Mouse (Mus musculus): ENCODE results near the gene 3110040N11Rik. TPM values are rescaled to one million over a fixed set of nuclear protein-coding genes. Genes with fewer than 3 reads are reported as not detected.
A peak's percentile ranks its signal among the peaks of the same experiment; 100 is the strongest.

The 3110040N11Rik gene
- polyA plus RNA-seq, 1 experiment from 2014 or later, result 58.4 TPM

DNA sequence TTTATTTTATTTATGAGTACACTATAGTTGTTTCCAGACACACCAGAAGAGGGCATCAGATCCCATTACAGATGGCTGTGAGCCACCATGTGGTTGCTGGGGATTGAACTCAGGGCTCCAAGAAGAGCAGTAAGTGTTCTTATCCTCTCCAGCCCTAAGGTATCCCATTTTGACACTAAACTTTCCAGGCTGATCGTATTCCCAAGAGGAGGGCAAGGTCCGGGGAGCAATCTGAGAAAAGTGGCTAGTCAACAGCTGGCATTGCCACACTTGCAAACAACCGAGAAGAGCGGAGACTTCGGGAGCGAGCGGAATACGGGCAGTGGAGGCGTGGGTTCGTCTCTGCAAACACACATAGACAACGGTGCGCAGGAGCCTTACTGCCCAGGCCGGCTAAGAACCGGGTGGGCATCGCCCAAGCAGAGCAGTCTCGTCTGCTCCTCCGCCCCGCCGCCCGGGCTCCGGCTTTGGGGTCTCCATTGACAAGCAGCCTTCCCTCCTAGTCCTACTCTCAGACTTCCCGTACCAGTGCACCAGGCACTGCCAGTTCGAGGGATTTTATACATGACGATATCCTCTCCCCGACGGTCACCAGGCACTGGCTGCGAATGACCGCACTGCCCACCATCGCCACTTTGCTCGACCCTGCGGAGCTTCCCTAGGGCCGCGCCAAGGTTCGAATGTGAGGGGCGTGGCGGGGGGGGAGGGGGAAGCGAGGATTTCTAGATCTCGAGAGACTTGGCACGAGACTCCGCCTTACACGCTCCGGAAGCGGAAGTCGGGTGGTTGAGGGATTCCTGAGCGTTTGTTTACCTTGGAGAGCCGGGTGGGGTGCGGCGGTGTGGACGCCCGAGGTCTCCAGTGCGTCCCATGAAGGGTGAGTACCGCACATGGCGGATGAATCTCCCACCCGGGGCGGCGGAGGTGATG, 26.8 kb downstream of the 3110040N11Rik start, which contains the start of gene Ramac:
TSS of gene Ramac (plus strand) at position 746 of the 930 bp plus-strand sequence.
- Histone ChIP-seq H3K36me3 (ENCODE audit: control insufficient read depth, insufficient read depth, low read length) (no peaks in the 10 kb centered on the region), H3K9me3 (ENCODE audit: control insufficient read depth, low read length) (no peaks in the 10 kb centered on the region), H3K4me3 (ENCODE audit: low read depth, low read length) (peak within 1 kb of the TSS; percentile 76), H3K4me1 (ENCODE audit: control insufficient read depth, insufficient read depth, low read length) (0 out of 2 replicates have a peak, but pooled peaks cover 3% of the 10 kb centered on the region), H3K9ac (ENCODE audit: low read length) (peak within 1 kb of the TSS; percentile 88), H3K27ac (replicated peaks; ENCODE audit: low read depth, low read length) (peak within 1 kb of the TSS; percentile 77), H3K4me2 (ENCODE audit: low read depth, severe bottlenecking) (peak within 1 kb of the TSS; percentile 96), H3K27me3 (ENCODE audit: control insufficient read depth, insufficient read depth, low read length) (no peaks in the 10 kb centered on the region)
- WGBS, result under 1% methylated on average over 56 of the region's 56 CpGs
- ATAC-seq (ENCODE audit: insufficient number of reproducible peaks, low FRiP score, low TSS enrichment, low read depth), result peak; percentile 93
- DNase-seq (ENCODE audit: low spot score), result peak; percentile 96

DNA sequence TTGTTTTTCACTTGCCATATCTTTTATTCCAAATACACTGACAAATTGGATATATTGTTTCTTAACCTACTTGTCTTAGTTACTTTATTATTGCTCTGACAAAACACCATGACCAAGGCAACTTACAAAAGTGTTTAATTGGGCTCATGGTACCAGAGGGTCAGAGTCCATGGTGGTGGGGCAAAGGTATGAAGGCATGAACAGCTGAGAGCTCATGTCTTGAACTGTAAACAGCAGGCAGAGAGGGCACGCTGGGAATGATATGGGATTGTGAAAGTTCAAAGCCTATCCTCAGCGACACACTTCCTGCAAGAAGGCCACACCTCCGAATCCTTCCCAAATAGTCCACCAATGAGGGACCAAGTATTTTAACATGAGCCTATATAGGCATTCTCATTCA, 41.3 kb downstream of the 3110040N11Rik start:
- Histone ChIP-seq H3K4me3 (ENCODE audit: low read depth, low read length) (no peak overlapping the region), H3K4me2 (ENCODE audit: low read depth, severe bottlenecking) (no peak overlapping the region), H3K9ac (ENCODE audit: low read length) (no peak overlapping the region), H3K27ac (replicated peaks; ENCODE audit: low read depth, low read length) (no peak overlapping the region), H3K4me1 (ENCODE audit: control insufficient read depth, insufficient read depth, low read length) (no peaks in the 10 kb centered on the region), H3K9me3 (ENCODE audit: control insufficient read depth, low read length) (no peaks in the 10 kb centered on the region), H3K36me3 (ENCODE audit: control insufficient read depth, insufficient read depth, low read length) (no peaks in the 10 kb centered on the region), H3K27me3 (ENCODE audit: control insufficient read depth, insufficient read depth, low read length) (no peaks in the 10 kb centered on the region)
- WGBS, result 79% methylated on average over 3 of the region's 3 CpGs
- ATAC-seq (ENCODE audit: insufficient number of reproducible peaks, low FRiP score, low TSS enrichment, low read depth) (no peak), DNase-seq (ENCODE audit: low spot score) (no peak)

DNA sequence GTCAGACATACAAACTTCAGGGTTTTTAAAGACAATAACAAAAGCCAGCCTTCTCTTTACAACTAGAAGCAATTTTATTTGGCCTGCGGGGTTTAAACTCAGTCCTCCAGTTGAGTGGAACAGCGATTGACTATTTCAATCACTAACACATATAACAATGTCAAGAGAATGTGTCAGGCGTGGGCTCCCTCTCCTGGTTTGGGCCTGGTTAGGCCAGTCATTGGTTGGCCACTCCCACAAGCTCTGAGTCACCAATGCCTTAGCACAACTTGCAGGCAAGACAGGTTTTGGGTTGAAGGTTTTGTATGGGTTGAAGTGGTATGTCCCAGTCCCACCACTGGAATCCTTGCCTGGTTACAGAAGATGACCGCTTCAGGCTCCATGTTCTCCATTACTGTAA, 45.1 kb downstream of the 3110040N11Rik start:
- Histone ChIP-seq H3K9ac (ENCODE audit: low read length) (no peak overlapping the region), H3K4me2 (ENCODE audit: low read depth, severe bottlenecking) (no peak overlapping the region), H3K36me3 (ENCODE audit: control insufficient read depth, insufficient read depth, low read length) (no peaks in the 10 kb centered on the region), H3K9me3 (ENCODE audit: control insufficient read depth, low read length) (no peaks in the 10 kb centered on the region), H3K4me1 (ENCODE audit: control insufficient read depth, insufficient read depth, low read length) (no peaks in the 10 kb centered on the region), H3K27me3 (ENCODE audit: control insufficient read depth, insufficient read depth, low read length) (no peaks in the 10 kb centered on the region), H3K4me3 (ENCODE audit: low read depth, low read length) (no peak overlapping the region), H3K27ac (replicated peaks; ENCODE audit: low read depth, low read length) (no peak overlapping the region)
- WGBS, result 73% methylated on average over 4 of the region's 4 CpGs
- ATAC-seq (ENCODE audit: insufficient number of reproducible peaks, low FRiP score, low TSS enrichment, low read depth) (no peak), DNase-seq (ENCODE audit: low spot score) (peak; percentile 40)

DNA sequence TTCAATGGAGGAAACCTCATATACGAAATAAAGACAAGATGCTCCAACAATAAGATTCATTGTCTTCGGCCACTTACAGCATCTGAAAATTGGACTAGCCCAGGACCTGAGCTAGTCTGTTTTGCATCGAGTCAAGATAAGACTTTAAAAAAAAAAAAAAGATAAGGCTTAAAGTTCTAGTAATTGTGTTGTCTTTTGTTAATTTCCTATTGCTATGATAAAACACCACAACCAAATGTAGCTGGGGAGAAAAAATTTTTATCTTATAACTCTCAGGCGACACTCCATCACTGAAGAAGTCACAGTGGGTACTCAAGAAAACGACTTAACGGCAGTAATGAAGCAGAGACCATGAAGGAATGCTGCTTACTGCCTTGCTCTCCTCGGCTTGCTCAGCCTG, 49.3 kb downstream of the 3110040N11Rik start:
- no peak for DNase-seq (ENCODE audit: low spot score)
- Histone ChIP-seq H3K4me3 (ENCODE audit: low read depth, low read length) (no peak overlapping the region), H3K4me1 (ENCODE audit: control insufficient read depth, insufficient read depth, low read length) (0 out of 2 replicates have a peak, but pooled peaks cover 2% of the 10 kb centered on the region), H3K4me2 (ENCODE audit: low read depth, severe bottlenecking) (no peak overlapping the region), H3K9ac (ENCODE audit: low read length) (no peak overlapping the region), H3K27ac (replicated peaks; ENCODE audit: low read depth, low read length) (no peak overlapping the region), H3K27me3 (ENCODE audit: control insufficient read depth, insufficient read depth, low read length) (no peaks in the 10 kb centered on the region), H3K9me3 (ENCODE audit: control insufficient read depth, low read length) (no peaks in the 10 kb centered on the region), H3K36me3 (ENCODE audit: control insufficient read depth, insufficient read depth, low read length) (no peaks in the 10 kb centered on the region)
- ATAC-seq (ENCODE audit: insufficient number of reproducible peaks, low FRiP score, low TSS enrichment, low read depth), result no peak
- 89% methylated on average over 7 of the region's 7 CpGs for WGBS

DNA sequence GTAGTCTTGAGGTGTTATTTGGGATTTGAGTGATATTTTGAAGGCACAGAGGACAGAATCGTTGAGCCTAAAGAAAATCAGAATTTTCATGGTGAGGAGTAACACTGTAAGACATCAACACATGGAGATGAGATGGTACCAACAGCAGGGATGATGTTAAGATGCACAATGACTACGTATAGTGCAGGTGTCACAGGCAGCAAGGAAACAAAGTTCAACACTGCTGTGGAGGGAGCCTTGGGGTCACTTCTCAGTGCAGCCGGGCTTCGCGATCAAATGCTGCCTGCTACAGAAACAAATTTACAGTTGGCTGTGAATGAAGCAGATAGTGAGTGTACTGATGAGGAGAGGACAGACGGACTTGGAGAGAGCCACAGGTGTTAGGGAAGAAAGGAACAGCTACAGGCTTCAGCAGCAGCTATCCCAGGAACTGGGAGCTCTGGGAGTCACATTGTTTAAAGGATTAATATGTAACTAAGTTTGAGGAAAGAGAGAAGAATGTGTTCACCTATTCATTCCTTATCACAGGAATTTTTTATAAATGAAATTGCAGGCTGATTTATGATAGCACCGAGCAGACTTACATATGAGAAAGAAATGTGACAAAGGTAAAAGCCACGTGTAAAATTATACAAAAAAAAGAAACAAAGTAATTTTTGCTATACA, 50.4 kb downstream of the 3110040N11Rik start:
- Histone ChIP-seq H3K4me3 (ENCODE audit: low read depth, low read length) (no peak overlapping the region), H3K4me1 (ENCODE audit: control insufficient read depth, insufficient read depth, low read length) (0 out of 2 replicates have a peak, but pooled peaks cover 2% of the 10 kb centered on the region), H3K27me3 (ENCODE audit: control insufficient read depth, insufficient read depth, low read length) (no peaks in the 10 kb centered on the region), H3K9ac (ENCODE audit: low read length) (no peak overlapping the region), H3K27ac (replicated peaks; ENCODE audit: low read depth, low read length) (no peak overlapping the region), H3K9me3 (ENCODE audit: control insufficient read depth, low read length) (no peaks in the 10 kb centered on the region), H3K36me3 (ENCODE audit: control insufficient read depth, insufficient read depth, low read length) (no peaks in the 10 kb centered on the region), H3K4me2 (ENCODE audit: low read depth, severe bottlenecking) (no peak overlapping the region)
- no peak for DNase-seq (ENCODE audit: low spot score)
- 81% methylated on average over 8 of the region's 8 CpGs for WGBS
- ATAC-seq (ENCODE audit: insufficient number of reproducible peaks, low FRiP score, low TSS enrichment, low read depth), result no peak

DNA sequence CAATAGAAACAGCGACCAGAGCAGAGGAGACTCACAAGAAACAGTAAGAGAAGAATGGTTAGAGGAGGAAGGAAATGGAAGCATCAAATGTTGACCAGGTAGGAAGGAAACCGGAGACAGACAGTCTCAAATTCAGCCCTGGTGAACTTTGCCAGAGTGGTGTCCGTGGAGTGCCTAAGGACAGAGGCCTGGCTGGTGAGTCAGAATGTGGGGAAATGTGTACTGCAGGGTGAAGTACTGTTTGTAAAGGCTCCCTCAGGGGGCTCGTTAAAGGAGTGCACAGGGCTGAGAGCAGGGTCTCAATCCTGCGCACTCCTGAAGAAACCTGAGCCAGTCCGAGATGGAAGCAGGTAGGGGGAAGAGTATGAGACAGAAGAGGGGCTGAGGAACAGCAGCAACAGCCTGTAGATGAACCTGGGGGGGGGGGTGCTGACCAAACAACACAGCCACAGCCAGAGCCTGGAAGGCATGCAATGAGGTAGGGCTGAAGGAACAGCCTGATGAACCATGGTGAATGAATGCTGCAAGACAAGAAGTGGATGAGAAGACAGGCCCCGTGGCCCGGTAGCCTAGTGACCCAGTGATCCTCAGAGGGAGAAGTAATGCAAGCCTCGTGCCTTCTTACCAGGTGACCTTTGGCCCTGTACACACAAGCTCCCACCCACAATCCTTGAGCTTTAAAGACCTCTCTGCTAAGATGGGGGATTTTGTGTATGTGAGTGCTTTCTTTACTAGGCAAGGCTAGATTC, 53.8 kb downstream of the 3110040N11Rik start:
- no peak overlapping the region for H3K4me2 ChIP-seq (ENCODE audit: low read depth, severe bottlenecking)
- H3K27me3 ChIP-seq (ENCODE audit: control insufficient read depth, insufficient read depth, low read length), result no peaks in the 10 kb centered on the region
- WGBS, result 59% methylated on average over 9 of the region's 9 CpGs
- no peak overlapping the region for H3K27ac ChIP-seq (replicated peaks; ENCODE audit: low read depth, low read length)
- H3K9me3 ChIP-seq (ENCODE audit: control insufficient read depth, low read length), result no peaks in the 10 kb centered on the region
- no peaks in the 10 kb centered on the region for H3K36me3 ChIP-seq (ENCODE audit: control insufficient read depth, insufficient read depth, low read length)
- DNase-seq (ENCODE audit: low spot score) (no peak), ATAC-seq (ENCODE audit: insufficient number of reproducible peaks, low FRiP score, low TSS enrichment, low read depth) (no peak)
- H3K9ac ChIP-seq (ENCODE audit: low read length), result no peak overlapping the region
- 0 out of 2 replicates have a peak, but pooled peaks cover 2% of the 10 kb centered on the region for H3K4me1 ChIP-seq (ENCODE audit: control insufficient read depth, insufficient read depth, low read length)
- H3K4me3 ChIP-seq (ENCODE audit: low read depth, low read length), result no peak overlapping the region

DNA sequence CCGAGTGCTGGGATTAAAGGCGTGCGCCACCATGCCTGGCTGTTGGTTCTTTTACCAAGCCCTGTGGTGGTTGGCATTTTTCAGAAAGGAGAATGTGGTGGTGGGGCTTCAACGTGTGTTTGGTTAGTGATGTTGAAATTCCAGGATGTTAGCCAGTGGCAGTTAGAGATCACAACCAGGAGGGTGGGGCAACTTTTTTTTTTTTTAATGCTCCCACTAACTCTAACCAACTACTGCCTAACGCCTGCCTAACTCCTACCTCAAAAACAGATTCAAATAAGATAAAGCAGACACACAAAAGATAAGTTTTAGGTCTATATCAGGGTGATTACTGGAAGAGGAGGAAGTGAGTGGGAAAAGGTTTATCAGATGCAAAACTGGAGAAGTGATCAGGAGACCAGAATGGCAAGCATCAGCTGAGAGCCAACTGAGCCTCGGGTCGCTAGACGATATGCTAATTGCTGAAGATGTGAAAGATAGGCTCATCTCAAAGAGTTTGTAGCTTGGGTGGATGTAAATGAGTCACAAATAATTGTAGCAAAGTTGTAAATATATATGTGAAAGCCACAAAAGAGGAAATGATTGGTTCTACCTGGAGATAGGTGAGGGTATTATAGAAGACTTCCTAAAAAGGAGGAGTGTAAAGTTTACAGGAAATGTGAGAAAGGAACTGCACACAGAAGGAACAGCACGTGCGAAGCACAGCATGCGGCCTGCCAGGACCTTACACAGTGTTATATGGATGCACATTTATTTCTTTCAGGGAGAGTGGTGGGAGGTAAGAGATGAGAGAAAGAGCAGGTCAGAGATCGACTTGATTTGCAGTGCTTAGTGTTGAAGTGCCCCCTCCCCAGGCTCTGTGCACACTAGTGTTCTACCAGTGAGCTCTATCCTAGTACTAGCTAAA, 56.8 kb downstream of the 3110040N11Rik start:
- H3K9me3 ChIP-seq (ENCODE audit: control insufficient read depth, low read length), result no peaks in the 10 kb centered on the region
- no peak overlapping the region for H3K27ac ChIP-seq (replicated peaks; ENCODE audit: low read depth, low read length)
- ATAC-seq (ENCODE audit: insufficient number of reproducible peaks, low FRiP score, low TSS enrichment, low read depth) (no peak), DNase-seq (ENCODE audit: low spot score) (no peak)
- H3K4me1 ChIP-seq (ENCODE audit: control insufficient read depth, insufficient read depth, low read length), result 0 out of 2 replicates have a peak, but pooled peaks cover 2% of the 10 kb centered on the region
- no peaks in the 10 kb centered on the region for H3K36me3 ChIP-seq (ENCODE audit: control insufficient read depth, insufficient read depth, low read length)
- WGBS, result 87% methylated on average over 12 of the region's 12 CpGs
- no peak overlapping the region for H3K4me2 ChIP-seq (ENCODE audit: low read depth, severe bottlenecking)
- H3K27me3 ChIP-seq (ENCODE audit: control insufficient read depth, insufficient read depth, low read length), result no peaks in the 10 kb centered on the region
- no peak overlapping the region for H3K4me3 ChIP-seq (ENCODE audit: low read depth, low read length)
- H3K9ac ChIP-seq (ENCODE audit: low read length), result no peak overlapping the region
